Mouse (Mus musculus): ENCODE data around the gene Gm10439. TPM values are rescaled to one million over a fixed set of nuclear protein-coding genes. Genes with fewer than 3 reads are reported as not detected.

The Gm10439 gene
- not detected in 2 replicates for polyA plus RNA-seq (2015; fragmentation: Nextera tagmentation; extraction: Ambion mirVana)

GRCm38 (mm10) chrX:149594270-149594669 is at the start of gene Gm10439:
Gm10439 (plus strand) TSS chrX:149594570.

Other genes with a start within 250 kb of the Gm10439 start
- not detected in 2 replicates for gene Gm15085, start 147.0 kb upstream of the Gm10439 start, polyA plus RNA-seq (2015; fragmentation: Nextera tagmentation; extraction: Ambion mirVana)
- not detected in 2 replicates for gene Gm15097, start 189.9 kb downstream of the Gm10439 start, polyA plus RNA-seq (2015; fragmentation: Nextera tagmentation; extraction: Ambion mirVana)

Measured in urinary bladder, postnatal 0 days (tissue).